Mouse (Mus musculus) gastrocnemius, adult 8-10 months (tissue): ENCODE measurements around the gene Mrpl51. TPM values are rescaled to one million over a fixed set of nuclear protein-coding genes. Genes with fewer than 3 reads are reported as not detected.

Source experiments
- DNase-seq, 2 experiments: peaks; one replicate each; pipeline ENCODE4 v3.0.0; 2022; ENCODE audit warnings: low spot score in 2 of 2
- total RNA-seq, 4 experiments: library from RNA; stranded (reverse); gene quantifications; 2 replicates each; pipeline ENCODE4 v1.2.4; 2022

Mrpl51 gene
- total RNA-seq, result 100 to 1,000 TPM; 224 to 255 (median 228) TPM

DNA sequence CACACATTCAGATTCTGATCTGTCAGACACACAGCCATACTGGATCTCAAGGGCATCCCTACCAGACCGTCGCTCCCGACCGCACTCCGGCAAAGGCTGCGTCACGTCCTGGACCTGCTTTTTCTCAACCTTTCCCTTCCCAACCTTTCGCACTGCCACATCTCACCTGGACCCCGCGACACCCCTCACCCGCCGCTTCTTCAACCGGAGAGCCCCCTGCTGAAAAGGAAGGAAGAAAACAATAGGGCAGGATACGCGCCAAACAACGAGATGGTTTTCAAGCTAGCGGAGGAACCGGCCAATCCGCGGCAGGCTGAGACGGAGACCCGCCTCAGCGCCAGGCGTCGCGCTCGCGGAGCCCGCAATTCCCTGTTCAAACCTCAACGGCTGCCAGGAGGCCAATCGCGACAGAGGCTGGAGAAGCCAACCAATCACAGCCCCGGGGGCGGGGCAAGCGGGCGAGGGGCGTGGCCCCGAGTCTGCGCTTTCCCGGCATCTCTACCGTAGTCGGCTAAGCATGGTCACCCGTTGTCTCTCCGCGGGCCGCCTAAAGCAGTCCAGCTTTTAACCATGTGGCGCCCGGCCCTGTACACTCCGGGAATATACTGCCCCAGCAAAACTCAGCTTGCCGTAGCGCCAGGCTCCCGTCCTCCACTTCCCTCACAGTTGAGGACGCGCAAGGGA, at the start of gene Mrpl51, which contains the start of gene Ncapd2:
Mrpl51 (plus strand) TSS at position 470 of the 684 bp plus-strand sequence.
Ncapd2 (minus strand) TSS at position 370 of the 684 bp plus-strand sequence.
- peak; percentile 95 to 96 for DNase-seq

DNA sequence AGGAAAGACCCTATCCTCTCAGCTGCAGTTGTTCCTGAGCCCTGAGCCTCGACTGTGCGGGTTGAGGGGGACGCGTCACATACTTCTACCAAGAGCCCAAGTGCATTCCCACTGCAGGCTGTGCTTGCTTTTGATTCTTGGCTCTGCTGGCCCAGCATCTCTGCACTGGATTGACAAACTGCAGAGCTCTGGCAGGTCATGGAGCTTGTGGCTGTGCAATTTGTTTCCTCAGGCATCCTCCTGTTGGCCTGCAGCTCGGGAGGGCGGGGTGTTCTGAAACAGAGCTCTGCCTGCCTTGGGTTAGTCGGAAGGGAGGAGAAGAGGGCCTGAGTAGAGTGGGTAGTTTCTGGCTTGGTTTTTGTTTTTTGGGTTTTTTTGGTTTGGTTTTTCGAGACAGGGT, 49.2 kb upstream of the Mrpl51 start:
- DNase-seq, result no peak

DNA sequence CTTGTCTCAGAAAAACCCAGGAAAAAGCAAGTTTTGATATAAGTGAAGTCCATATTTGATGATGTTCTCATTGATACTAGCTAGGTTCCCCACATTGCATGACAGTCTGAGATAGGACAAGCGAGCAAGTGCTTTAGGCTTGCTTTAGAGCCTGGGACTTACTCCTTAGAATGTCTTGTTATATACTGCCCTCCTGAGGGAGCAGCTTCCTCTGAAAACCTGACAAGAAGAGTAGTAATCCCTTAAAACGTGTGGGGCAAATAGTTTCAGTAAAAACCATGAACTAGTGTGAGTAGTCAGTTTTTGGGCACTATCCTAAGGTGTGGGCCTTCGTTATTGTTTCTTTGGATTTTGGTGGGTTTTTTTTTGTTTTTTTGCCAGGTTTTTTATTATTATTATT, 48.5 kb upstream of the Mrpl51 start:
- DNase-seq, result no peak

DNA sequence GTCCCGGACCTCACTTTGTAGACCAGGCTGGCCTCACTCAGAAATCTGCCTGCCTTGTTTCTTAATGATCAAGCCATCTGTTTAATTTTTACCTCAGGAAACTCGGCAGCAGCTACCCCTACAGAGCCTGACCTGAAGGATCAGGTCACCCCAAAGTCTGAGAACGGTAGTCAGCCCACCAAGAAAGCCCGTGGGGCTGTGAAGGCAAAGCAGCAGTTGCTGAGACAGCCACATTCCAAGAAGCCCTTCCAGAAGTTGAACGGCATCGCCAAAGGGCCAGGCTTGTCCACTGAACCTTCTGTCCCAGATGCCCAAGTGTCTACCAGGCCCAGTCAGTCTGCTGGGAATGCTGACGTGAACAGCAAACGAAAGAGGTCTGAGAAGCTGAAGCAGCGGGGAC, 47.7 kb upstream of the Mrpl51 start:
- no peak for DNase-seq

DNA sequence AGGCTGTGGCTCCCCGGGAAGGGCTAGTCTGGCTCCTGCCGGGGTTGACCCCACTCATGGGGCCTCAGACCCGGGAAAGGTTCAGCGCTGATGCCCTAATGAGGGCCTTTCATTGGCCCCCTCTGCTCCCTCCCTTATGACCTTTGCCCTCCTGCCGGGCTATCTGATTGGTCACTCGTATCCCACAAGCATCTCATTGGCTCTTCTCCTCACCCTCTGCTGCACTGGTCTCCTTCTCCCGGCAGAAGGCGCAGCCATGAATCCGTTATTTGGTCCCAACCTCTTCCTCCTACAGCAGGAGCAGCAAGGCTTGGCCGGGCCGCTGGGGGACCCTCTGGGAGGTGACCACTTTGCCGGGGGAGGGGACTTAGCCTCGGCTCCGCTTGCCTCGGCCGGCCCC, 46.6 kb upstream of the Mrpl51 start, which contains the start of gene Iffo1:
Iffo1 (plus strand) TSS at position 241 of the 400 bp plus-strand sequence.
- peak; percentile 87 to 89 for DNase-seq

DNA sequence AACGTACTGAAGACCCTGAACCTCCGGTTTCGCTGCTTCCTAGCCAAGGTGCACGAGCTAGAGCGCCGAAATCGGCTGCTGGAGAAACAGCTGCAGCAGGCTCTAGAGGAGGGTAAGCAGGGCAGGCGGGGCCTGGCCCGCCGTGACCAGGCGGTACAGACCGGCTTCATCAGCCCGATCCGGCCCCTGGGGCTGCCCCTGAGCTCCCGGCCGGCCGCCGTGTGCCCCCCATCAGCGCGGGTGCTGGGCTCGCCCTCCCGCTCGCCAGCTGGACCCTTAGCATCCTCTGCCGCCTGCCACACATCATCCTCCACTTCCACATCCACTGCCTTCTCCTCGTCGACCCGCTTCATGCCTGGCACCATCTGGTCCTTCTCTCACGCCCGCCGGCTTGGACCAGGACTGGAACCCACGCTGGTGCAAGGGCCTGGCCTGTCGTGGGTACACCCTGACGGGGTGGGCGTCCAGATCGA, 46.1 kb upstream of the Mrpl51 start:
- no peak for DNase-seq

DNA sequence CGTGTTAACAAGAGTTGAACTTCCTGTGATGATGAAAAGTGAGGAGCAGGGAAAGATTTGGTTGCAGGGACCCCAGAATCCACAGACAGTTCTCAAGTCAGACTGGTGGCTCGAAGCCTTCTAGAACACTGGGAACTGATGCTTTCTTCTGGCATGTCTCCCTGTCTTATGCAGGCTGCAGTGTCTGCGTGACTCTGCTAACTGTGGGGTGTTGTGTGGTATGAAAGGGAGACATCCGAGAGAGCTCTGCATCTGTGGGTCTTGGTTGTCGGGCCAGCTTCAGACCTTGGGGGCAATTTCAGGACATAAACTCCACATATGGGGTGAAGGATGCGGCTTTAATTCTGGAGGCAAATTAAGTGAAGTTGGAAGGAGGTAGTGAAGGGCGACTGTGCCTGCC, 45.5 kb upstream of the Mrpl51 start:
- no peak for DNase-seq

DNA sequence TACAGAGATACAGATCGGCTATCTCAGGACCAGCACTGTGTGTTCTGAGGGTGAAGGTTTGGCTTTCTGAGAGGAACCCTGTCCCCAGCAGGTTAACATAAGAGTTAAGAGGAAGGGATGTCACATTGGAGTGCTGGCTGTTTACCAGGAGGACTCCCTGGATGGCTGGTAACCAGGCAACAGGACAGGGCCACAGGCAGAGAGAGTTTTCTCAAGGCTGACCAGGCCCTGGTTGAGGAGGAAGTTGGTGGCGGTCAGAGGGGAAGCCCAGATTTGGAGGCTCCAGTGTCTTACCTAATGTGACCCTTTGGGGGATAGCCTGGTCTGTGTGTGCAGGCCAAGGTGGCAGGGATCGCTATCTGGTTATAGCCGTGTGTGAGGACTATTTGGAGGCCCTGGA, 44.8 kb upstream of the Mrpl51 start:
- DNase-seq, result no peak

DNA sequence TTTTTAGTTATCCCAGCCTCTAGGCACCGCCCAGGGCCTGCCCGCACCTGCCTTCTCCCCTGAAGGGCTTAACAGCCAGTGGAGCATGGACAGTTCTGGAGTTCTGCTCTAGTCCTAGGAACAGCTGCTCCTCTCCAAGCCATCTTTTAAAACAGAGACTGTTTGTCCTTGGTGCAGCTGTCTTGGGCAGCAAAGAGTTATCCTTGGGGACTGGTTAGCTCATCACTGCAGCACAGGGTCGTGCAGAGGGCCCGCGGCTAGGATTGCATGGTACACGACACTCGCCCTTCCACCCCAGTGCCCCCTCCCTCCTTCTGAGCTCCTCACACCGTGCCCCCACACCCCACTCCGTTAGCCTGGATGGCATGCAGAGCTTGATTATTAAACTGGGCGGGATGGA, 44.3 kb upstream of the Mrpl51 start:
- DNase-seq, result no peak

DNA sequence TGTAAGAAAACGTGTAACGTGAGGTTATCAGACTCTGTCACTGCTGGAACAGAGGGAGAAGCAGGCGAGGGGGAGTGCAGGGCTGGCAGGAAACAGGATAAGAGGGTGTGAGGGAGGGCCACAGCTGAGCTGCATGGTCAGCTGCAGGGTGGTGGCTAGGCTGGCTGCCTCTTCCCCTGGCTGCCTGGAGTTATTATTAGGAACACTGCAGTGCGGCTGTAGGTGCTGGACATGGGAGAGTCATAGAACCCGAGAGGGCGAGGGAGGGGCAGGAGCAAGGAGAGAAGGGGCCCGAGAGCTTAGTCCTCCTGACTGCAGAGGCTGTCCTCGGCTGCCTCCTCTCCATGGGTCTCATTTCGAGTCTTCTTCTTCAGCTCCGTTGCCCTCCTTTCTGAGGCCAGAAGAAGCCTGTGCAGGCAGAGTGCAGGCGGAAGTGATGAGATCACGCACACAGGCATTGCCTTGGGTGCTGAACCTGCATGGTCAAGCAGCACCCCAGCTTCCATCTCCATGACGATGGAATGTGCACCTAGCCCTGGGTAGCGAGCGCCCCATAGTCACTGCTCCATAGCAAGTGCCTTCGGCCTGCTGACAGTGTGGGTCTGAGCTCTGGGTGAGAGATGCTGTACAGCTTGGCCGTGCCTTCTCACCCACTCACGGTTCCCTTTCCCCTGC, 43.2 kb upstream of the Mrpl51 start:
- peak; percentile 71 to 76 for DNase-seq

DNA sequence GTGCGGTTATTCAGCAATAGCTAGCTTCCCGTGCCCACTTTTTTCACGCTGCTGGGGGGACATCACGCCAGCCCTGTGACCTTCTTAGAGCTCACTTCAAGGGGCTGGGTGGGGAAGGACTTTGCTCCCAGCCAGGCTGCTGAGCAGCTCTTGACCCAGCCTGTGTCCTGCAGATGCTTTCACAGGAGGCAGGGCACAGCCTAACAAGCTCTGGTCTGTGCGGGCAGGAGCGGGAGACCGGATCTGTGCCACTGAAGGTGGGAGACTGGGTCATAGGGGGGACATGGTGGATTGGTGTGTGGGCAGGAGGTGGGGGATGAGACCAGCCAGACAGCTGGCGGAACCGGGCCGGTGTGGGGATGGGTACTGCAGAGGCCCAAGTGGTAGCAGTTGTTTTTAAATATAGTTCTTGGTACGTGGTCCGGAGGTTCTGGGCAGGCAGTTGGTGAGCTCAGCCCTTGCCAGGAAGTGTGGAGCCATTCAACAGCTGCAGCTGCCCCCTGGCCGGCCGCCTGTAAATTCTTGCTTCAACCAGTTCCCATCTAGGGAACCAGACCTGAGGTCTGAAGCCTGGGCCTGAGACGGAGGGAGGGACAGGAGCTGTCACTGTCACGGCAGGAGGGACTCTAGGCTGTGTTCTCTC, 42.6 kb upstream of the Mrpl51 start:
- peak; percentile 82 to 88 for DNase-seq

DNA sequence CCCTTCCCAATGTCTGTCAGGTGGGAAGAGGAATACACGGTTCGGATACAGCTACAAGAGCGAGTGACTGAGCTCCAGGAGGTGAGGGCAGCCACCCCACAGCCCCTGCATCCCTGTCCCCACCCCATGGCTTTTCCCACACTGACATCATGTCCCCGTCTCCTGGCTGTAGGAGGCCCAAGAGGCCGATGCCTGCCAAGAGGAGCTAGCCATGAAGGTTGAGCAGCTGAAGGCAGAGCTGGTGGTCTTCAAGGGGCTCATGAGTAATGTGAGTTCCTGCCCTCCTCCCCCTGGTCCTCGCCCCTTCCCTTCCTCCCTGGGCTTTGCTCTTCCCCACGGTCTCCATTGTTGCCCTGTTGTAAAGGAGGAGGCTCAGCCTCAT, 42.0 kb upstream of the Mrpl51 start:
- DNase-seq, result no peak

DNA sequence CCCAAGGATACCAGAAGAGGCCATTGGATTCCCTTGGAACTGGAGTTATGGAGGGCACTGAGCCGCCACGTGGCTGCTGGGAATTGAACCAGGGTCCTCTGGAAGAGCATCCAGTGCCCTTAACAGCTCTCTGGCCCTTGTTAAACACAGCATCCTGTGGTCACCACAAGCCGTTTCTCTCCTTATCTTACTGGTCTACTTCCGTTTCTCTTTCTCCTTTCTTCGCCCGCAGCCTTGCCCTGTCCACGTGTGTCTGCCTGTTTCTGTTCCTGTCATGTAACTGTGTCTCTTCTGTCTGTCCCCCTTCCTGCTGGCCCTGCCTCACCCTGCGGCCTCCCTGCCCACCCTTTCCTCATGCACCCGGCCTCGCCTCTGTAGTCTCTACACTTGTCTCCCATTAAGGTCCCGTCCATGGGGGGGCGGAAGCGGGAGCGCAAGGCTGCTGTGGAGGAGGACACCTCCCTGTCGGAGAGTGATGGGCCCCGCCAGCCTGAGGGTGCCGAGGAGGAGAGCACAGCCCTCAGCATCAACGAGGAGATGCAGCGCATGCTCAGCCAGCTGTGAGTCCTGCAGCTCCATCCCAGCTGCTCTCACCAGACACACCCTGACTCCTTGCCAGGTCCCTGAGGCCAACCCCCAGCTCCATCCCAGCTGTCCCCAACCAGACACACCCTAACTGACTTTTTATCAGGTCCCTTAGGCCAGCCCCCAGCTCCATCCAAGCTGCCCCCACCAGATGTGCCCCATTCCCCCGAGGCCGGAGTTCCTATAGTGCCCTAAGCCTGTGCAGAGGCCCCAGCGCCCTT, 39.2 kb upstream of the Mrpl51 start:
- peak; percentile 61 to 76 for DNase-seq

DNA sequence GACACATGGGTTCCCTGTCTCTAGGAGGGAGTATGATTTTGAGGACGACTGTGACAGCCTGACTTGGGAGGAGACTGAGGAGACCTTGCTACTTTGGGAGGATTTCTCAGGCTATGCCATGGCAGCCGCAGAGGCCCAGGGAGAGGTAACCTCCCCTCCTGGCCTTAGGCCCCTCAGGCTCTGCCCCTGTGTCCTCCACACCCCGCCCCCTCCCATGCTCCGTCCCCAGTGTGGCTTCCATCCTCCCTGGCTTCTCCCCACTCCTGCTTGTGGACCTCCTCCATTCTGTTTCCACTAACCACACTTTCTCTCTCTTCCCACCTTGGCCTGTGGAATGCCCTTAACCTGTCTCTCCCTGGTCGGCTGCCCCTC, 38.6 kb upstream of the Mrpl51 start:
- DNase-seq, result no peak

DNA sequence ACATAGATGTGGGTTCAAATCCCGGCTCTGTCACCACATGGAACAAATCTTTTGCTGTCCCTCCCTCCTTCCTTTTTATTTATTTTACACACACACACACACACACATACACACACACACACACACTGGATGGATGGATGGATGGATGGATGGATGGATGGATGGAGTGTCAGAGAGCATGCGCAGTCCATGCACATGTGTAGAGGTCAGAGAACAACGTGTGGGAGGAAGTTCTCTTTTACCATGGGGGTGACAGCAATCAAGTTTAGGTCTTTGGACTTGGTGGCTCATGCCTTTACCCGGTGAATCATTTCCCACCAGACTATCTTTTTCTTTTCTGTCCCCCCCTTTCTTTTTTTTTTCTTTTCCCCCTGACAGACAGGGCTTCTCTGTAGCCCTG, 37.9 kb upstream of the Mrpl51 start:
- no peak for DNase-seq

DNA sequence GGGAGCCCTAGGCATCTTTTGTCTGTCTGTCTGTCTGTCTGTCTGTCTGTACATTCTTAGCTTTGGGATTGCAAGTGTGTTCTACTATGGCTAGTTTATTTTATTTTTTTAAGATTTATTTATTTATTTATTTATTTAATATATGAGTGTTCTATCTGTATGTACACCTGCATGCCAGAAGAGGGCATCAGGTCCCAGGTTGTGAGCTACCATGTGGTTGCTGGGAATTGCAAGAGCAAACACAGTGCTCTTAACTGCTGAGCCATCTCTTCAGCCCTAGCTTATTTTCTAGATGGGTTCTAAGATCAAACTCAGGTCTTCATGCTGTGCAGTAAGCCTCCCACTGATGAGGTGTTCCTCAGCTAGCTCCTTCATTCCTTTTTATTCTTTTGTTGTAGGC, 37.1 kb upstream of the Mrpl51 start:
- DNase-seq, result no peak

DNA sequence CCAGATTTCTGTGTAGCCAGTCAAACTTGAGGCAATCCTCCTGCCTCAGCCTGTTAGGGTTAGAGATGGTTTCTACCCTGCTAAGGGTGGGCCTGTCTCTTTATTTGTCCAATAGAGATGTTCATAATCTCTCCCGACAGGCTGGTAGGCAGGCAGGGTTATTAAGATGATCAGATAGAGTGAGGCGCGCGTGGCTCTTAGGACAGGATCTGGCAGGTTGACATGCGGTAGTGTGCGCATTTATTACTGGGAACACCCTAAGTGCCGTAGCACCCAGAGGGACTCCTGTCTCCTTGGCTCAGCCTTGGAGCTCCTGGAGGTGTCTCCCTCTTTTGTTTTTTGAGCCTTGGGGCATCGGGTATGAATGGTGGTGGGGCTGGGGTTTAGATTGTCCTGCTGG, 36.3 kb upstream of the Mrpl51 start:
- no peak for DNase-seq

DNA sequence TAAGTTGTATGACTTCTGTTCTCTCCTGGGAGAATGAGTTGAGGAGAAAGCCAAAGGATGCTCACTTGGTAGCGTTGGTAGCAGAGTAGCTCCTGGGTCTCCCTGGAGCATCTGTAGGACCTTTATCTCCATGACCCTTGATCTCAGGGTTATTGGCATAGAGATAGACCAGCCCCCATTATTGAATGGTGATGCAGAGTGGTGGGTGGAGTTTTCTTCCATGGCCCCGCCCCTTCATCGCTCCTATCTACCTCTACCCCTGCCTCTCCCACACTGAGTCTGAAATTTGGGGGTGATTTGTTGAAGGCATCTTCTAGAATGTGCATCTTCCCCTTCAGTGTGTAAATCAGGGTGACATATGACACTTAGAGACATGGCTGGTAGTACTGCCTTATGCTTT, 35.1 kb upstream of the Mrpl51 start:
- DNase-seq, result no peak

DNA sequence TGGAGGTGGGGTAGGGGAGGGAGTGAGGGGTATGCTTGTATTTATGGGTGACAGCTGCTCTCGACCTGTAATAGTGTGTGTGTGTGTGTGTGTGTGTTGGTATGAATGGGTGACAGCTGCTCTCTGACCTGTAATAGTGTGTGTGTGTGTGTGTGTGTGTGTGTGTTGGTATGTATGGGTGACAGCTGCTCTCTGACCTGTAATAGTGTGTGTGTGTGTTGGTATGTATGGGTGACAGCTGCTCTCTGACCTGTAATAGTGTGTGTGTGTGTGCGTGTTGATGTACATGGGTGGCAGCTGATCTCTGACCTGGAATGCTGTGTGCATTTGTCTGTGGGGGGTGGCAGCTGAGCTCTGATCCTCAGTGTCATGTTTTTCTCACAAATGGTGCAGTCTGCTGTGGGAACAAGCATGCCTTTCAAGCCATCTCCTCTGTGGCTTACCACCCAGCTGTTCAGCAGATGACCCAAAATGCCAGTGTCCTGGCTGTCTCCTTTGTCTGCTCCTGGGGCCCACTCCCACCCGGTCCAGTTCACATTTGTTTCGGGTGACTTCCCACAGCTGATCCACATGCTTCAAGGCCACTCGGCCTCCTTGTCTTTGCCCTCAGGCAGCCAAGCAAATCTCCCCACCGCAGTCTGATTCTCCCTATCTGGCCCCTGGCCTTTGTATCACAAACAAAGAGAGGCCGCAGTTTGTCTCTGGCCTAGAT, 34.5 kb upstream of the Mrpl51 start:
- no peak for DNase-seq

DNA sequence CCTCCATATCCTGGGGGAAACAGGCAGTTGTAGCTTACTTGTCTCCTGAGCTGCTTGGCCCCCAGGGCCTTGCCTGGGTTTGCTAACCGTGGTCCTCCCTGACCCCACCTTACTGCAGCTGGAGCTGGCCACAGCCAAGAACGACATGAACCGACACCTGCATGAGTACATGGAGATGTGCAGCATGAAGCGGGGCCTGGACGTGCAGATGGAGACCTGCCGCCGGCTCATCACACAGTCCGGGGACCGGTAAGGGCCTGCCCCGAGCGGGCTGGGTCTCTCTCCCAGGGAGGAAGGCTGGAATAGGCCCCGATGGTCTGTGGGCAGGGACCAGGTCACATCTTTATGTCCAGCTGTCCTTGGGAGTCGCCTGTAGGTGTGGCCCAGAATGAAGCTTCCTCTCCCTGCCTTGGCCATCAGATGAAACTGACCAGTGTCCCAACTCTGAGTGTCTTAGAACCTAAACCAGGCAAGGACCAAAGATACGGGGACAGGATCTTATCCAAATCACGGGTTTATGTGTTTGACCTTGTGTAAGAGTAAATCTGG, 32.6 kb upstream of the Mrpl51 start:
- no peak for DNase-seq
